Mouse (Mus musculus) liver, embryonic 14.5 days (tissue): ENCODE measurements at regions not wholly inside any gene's neighbourhood (a gene's known extent, or its start where the extent isn't known, plus 50 kb on each side); places are given as distances from the start of the nearest gene placed in this dataset.

ENCODE experiments used
- ATAC-seq: fragments of 200-750 bp; cut with Nextera tagmentation; 2 replicates; pipeline ENCODE4 v1.8.0; 2017; ENCODE audit warnings: moderate number of reproducible peaks, mild to moderate bottlenecking, moderate library complexity; ENCODE audit not compliant: insufficient read depth
- DNase-seq, 3 experiments: peaks; one replicate each; pipeline ENCODE4 v3.0.0-alpha.2; 2012 to 2013; ENCODE audit warnings: low read depth in 3 of 3, low spot score in 3 of 3
- H3K27ac ChIP-seq: fragments of 300-500 bp; sonication (generic); 2 replicates; pipeline ENCODE4 v1.5.1; 2014; ENCODE audit warnings: moderate library complexity, mild to moderate bottlenecking, control low read depth, inconsistent platforms
- H3K27me3 ChIP-seq: fragments of 300-500 bp; sonication (generic); 2 replicates; pipeline ENCODE4 v1.6.1; 2014; ENCODE audit warnings: mild to moderate bottlenecking, low read length, moderate library complexity; ENCODE audit not compliant: control insufficient read depth, insufficient read depth
- H3K36me3 ChIP-seq: fragments of 300-500 bp; sonication (generic); replicated peaks from 2 replicates; pipeline ENCODE4 v1.6.1; 2014; ENCODE audit warnings: low read depth; ENCODE audit not compliant: control insufficient read depth, insufficient read depth
- H3K4me1 ChIP-seq, 2 experiments: fragments of 200-500 bp in 1 of 2; fragments of 300-500 bp in 1 of 2; sonication (generic) in 1 of 2; replicated peaks; 2 replicates each; pipeline ENCODE4 v1.6.1; 2012 to 2014; ENCODE audit warnings: antibody characterized with exemption in 1 of 2, inconsistent platforms in 1 of 2, low read length in 1 of 2; ENCODE audit not compliant: control insufficient read depth in 2 of 2, insufficient read depth in 2 of 2
- H3K4me2 ChIP-seq: fragments of 300-500 bp; sonication (generic); 2 replicates; pipeline ENCODE4 v1.6.1; 2014; ENCODE audit warnings: low read depth, mild to moderate bottlenecking, control low read depth, moderate library complexity
- H3K4me3 ChIP-seq, 2 experiments: fragments of 200-500 bp in 1 of 2; fragments of 300-500 bp in 1 of 2; sonication (generic) in 1 of 2; 2 replicates each; pipeline ENCODE4 v1.5.1; 2012 to 2014; ENCODE audit warnings: low read depth in 2 of 2, low read length in 2 of 2, mild to moderate bottlenecking in 2 of 2, control low read depth in 1 of 2, inconsistent platforms in 1 of 2, moderate library complexity in 1 of 2; ENCODE audit not compliant: insufficient read depth in 1 of 2
- H3K9ac ChIP-seq: fragments of 300-500 bp; sonication (generic); replicated peaks from 2 replicates; pipeline ENCODE4 v1.6.1; 2014; ENCODE audit warnings: mild to moderate bottlenecking, control low read depth, moderate library complexity
- H3K9me3 ChIP-seq: fragments of 300-500 bp; sonication (generic); 2 replicates; pipeline ENCODE4 v1.6.1; 2016; ENCODE audit warnings: low read length, mixed read lengths; ENCODE audit not compliant: control insufficient read depth
- CTCF ChIP-seq: IDR thresholded peaks from 2 replicates; pipeline ENCODE4 v1.5.1; 2016; ENCODE audit warnings: antibody characterized with exemption, low read depth, control low read depth
- EP300 ChIP-seq: IDR thresholded peaks from 2 replicates; pipeline ENCODE4 v1.6.1; 2016; ENCODE audit warnings: antibody characterized with exemption, low read depth
- WGBS: fragments of 180-500 bp; shearing (Covaris S2); extraction: QIAGEN DNeasy Blood & Tissue Kit; methylation state at CpG from one replicate; pipeline ENCODE4 v1.1.7; 2014; ENCODE audit not compliant: insufficient replicate concordance; 5-methylcytosine and 5-hydroxymethylcytosine counted together

- 15% methylated on average over 1 of the region's 1 CpGs for WGBS
- H3K27me3 ChIP-seq: no peaks in the 10 kb centered on the region
- H3K9me3 ChIP-seq: no peaks in the 10 kb centered on the region
- H3K4me2 ChIP-seq: no peak overlapping the region
- H3K4me3 ChIP-seq: no peak overlapping the region
- no peak overlapping the region for H3K9ac ChIP-seq
- H3K27ac ChIP-seq: no peak overlapping the region
- H3K36me3 ChIP-seq: no peaks in the 10 kb centered on the region
- DNase-seq (no peak), ATAC-seq (no peak)
- no peak for TF ChIP-seq CTCF
- TF ChIP-seq EP300: no peak
- no peaks in the 10 kb centered on the region for H3K4me1 ChIP-seq
Observed at GRCm38 (mm10) chr2:46168488-46168887, 1051.3 kb upstream of the Zeb2 start.

GRCm38 (mm10) chr2:46149848-46150247, 1032.7 kb upstream of the Zeb2 start:
- DNase-seq: no peak
- no peaks in the 10 kb centered on the region for H3K4me1 ChIP-seq
- TF ChIP-seq CTCF (no peak), EP300 (no peak)
- no peak for ATAC-seq
- no peaks in the 10 kb centered on the region for H3K27me3 ChIP-seq
- no peak overlapping the region for H3K27ac ChIP-seq
- H3K9ac ChIP-seq: no peak overlapping the region
- WGBS: 70% methylated on average over 3 of the region's 3 CpGs
- no peaks in the 10 kb centered on the region for H3K36me3 ChIP-seq
- no peaks in the 10 kb centered on the region for H3K9me3 ChIP-seq
- no peak overlapping the region for H3K4me2 ChIP-seq
- H3K4me3 ChIP-seq: no peak overlapping the region

- TF ChIP-seq EP300: no peak
- TF ChIP-seq CTCF: no peak
- Histone ChIP-seq H3K4me1 (no peaks in the 10 kb centered on the region), H3K4me2 (no peak overlapping the region), H3K9ac (no peak overlapping the region), H3K27ac (no peak overlapping the region), H3K9me3 (no peaks in the 10 kb centered on the region), H3K27me3 (no peaks in the 10 kb centered on the region), H3K4me3 (no peak overlapping the region), H3K36me3 (no peaks in the 10 kb centered on the region)
- WGBS: 17% methylated on average over 3 of the region's 3 CpGs
- ATAC-seq (no peak), DNase-seq (no peak)
Observed at GRCm38 (mm10) chr2:46119871-46120270, 1002.7 kb upstream of the Zeb2 start.

GRCm38 (mm10) chr2:46106991-46107390, 989.8 kb upstream of the Zeb2 start:
- Histone ChIP-seq H3K9ac (no peak overlapping the region), H3K4me1 (no peaks in the 10 kb centered on the region), H3K27ac (no peak overlapping the region), H3K27me3 (no peaks in the 10 kb centered on the region), H3K4me3 (no peak overlapping the region), H3K9me3 (no peaks in the 10 kb centered on the region), H3K4me2 (no peak overlapping the region), H3K36me3 (no peaks in the 10 kb centered on the region)
- ATAC-seq (no peak), DNase-seq (no peak)
- TF ChIP-seq CTCF (no peak), EP300 (no peak)

GRCm38 (mm10) chr2:46065034-46065802, 948.0 kb upstream of the Zeb2 start:
- H3K27ac ChIP-seq: no peak overlapping the region
- H3K4me1 ChIP-seq: no peaks in the 10 kb centered on the region
- 47% methylated on average over 7 of the region's 7 CpGs for WGBS
- DNase-seq (no peak), ATAC-seq (no peak)
- H3K36me3 ChIP-seq: no peaks in the 10 kb centered on the region
- H3K9ac ChIP-seq: no peak overlapping the region
- H3K4me3 ChIP-seq: no peak overlapping the region
- H3K9me3 ChIP-seq: no peaks in the 10 kb centered on the region
- no peak overlapping the region for H3K4me2 ChIP-seq
- TF ChIP-seq EP300 (no peak), CTCF (no peak)
- H3K27me3 ChIP-seq: no peaks in the 10 kb centered on the region
